Mouse (Mus musculus) embryonic fibroblast, embryonic 13.5 days (primary cell): Measurements from ENCODE around the gene Caskin2. TPM values are rescaled to one million over a fixed set of nuclear protein-coding genes. Genes with fewer than 3 reads are reported as not detected.

Source experiments
- H3K27ac ChIP-seq: 2 replicates; pipeline ENCODE4 v1.5.1; 2012; ENCODE audit warnings: low read length, control low read depth, inconsistent platforms; ENCODE audit not compliant: insufficient read depth
- H3K4me1 ChIP-seq: 2 replicates; pipeline ENCODE4 v1.6.1; 2011; ENCODE audit warnings: low read length; ENCODE audit not compliant: control insufficient read depth, insufficient read depth
- H3K4me3 ChIP-seq: 2 replicates; pipeline ENCODE4 v1.5.1; 2011; ENCODE audit warnings: mild to moderate bottlenecking, control low read depth, low read length; ENCODE audit not compliant: insufficient read depth
- CTCF ChIP-seq: IDR thresholded peaks from 2 replicates; pipeline ENCODE4 v1.5.1; 2011; ENCODE audit warnings: mild to moderate bottlenecking, control low read depth, low read length, moderate library complexity, borderline replicate concordance; ENCODE audit not compliant: insufficient read depth
- POLR2A ChIP-seq: IDR thresholded peaks from 2 replicates; pipeline ENCODE4 v1.6.1; 2011; ENCODE audit warnings: low read depth, mild to moderate bottlenecking, control low read depth, low read length, moderate library complexity
- polyA plus RNA-seq: library from polyadenylated mRNA; stranded (reverse); fragments of >200 nt; gene quantifications from 2 replicates; pipeline ENCODE4 v1.2.4, GENCODE M21; 2011; ENCODE audit warnings: low read depth; ENCODE audit not compliant: missing spikeins, insufficient read length

Caskin2 gene
- polyA plus RNA-seq, 1 experiment = 13.1 TPM

DNA sequence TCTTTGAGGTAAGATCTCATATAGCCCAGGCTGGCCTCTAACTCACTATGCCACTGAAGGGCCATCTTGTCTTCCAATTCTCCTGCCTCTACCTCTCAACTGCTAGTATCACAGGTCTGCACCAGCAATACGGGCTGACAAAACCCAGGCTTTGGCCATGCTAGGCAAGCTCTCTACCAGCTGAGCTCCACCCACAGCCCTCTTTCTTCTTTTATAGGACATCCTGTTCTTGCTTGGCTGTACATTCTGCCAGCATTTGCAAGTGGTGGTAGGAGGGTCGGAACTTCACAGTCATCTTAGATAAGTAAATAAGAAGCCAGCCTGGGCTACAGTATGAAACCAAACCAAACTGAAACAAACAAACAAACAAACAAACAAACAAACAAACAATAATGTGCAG is 61.7 kb downstream of the Caskin2 start:
- no peak overlapping the region for H3K4me3 ChIP-seq
- H3K27ac ChIP-seq = no peak overlapping the region
- TF ChIP-seq POLR2A (no peak), CTCF (no peak)

DNA sequence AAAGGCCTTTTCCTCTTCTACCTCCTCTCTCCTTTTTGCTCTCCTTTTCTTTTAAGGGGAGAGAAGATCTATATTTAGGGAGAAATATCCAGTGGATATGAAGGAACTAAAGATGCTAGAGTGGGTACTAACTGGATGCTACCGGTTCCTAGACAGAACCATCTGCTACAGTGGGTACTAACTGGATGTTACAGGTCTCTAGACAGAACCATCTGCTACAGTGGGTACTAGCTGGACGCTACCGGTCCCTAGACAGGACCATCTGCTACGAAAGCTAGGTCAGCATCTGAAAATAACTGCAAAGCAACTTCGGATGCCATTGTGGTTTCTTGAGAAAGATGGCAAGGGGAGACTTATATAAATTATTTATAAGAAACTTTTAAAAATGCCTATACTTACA is 63.6 kb downstream of the Caskin2 start:
- no peak overlapping the region for H3K4me3 ChIP-seq
- H3K4me1 ChIP-seq = peaks cover 3% of the 10 kb centered on the region; the same call in 1 of the 2 replicates
- no peak for TF ChIP-seq CTCF
- TF ChIP-seq POLR2A = no peak
- no peak overlapping the region for H3K27ac ChIP-seq

More for the DNA sequence above, 61.7 kb downstream of the Caskin2 start:
- peaks cover 3% of the 10 kb centered on the region; the same call in 1 of the 2 replicates for H3K4me1 ChIP-seq

Other genes with a start within 250 kb of the Caskin2 start
- gene Nup85, start 249.2 kb downstream of the Caskin2 start, polyA plus RNA-seq = 68.0 and 81.1 TPM in 2 replicates
- gene Mrps7, start 209.7 kb downstream of the Caskin2 start, polyA plus RNA-seq = 31.0 and 36.5 TPM in 2 replicates
- gene Gga3, start 209.6 kb downstream of the Caskin2 start, polyA plus RNA-seq = 17.0 and 30.3 TPM in 2 replicates
- 22.3 and 26.6 TPM in 2 replicates for gene Mif4gd, start 200.7 kb downstream of the Caskin2 start, polyA plus RNA-seq
- gene Slc25a19, start 185.3 kb downstream of the Caskin2 start, polyA plus RNA-seq = 13.6 and 14.0 TPM in 2 replicates
- gene Grb2, start 105.0 kb downstream of the Caskin2 start, polyA plus RNA-seq = 61.1 and 69.3 TPM in 2 replicates
- gene Tmem94, start 48.2 kb downstream of the Caskin2 start, polyA plus RNA-seq = 15.1 and 17.4 TPM in 2 replicates
- 10.1 and 12.2 TPM in 2 replicates for gene Tsen54, start 1.1 kb upstream of the Caskin2 start, polyA plus RNA-seq
- 3.0 and 3.7 TPM in 2 replicates for gene Llgl2, start 10.4 kb upstream of the Caskin2 start, polyA plus RNA-seq
- not detected in 2 replicates for gene Myo15b, start 44.8 kb upstream of the Caskin2 start, polyA plus RNA-seq
- gene Smim5, start 86.3 kb upstream of the Caskin2 start, polyA plus RNA-seq = not detected in 2 replicates
- not detected in 2 replicates for gene Smim6, start 98.4 kb upstream of the Caskin2 start, polyA plus RNA-seq
- 45.2 and 50.0 TPM in 2 replicates for gene Sap30bp, start 119.6 kb upstream of the Caskin2 start, polyA plus RNA-seq
- 11.3 and 15.8 TPM in 2 replicates for gene Recql5, start 119.8 kb upstream of the Caskin2 start, polyA plus RNA-seq
- gene Itgb4, start 161.1 kb upstream of the Caskin2 start, polyA plus RNA-seq = 1.3 and 2.1 TPM in 2 replicates
- gene Galk1, start 199.1 kb upstream of the Caskin2 start, polyA plus RNA-seq = 50.8 and 58.6 TPM in 2 replicates
- 339 and 513 TPM in 2 replicates for gene H3f3b, start 214.3 kb upstream of the Caskin2 start, polyA plus RNA-seq
- gene Unk, start 216.7 kb upstream of the Caskin2 start, polyA plus RNA-seq = 16.9 and 18.8 TPM in 2 replicates